In the genomic region with DNA sequence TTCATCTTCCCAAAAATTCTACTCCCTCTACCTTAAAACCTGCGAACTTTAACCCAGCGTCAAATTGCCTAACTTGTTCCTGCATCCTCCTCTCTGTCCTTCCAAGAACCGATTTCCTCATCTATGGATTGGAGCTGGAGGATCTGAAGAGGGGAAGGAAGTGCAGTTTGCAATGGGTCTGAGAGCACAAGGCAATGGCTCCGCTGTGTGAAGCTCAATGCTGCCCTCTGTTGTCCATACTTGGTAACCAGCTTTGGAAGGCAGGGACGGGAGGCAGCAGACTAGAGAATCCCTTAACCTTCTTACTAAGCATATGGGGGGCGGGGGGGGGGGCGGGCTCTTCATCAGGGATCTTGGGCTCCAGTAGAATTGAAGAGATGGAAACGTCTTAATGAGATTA, we compare ENCODE assay signal across 9 mouse cellular contexts. TPM values are rescaled to one million over a fixed set of nuclear protein-coding genes. Genes with fewer than 3 reads are reported as not detected.
DNase-seq lines count a peak whose midpoint lies in the region; ATAC-seq lines count a peak whose summit lies in the region.
"Had no signal": no experiment of that assay in that cellular context is flagged by ENCODE, and none has a peak within 500 bp of the region (broad histone marks: within the 10 kb centered on the region; RNA-seq: fewer than 3 reads in every experiment).

No protein-coding gene starts in this region.

- peak; percentile 66 to 68 for DNase-seq in B cell, adult 2 months
- DNase-seq in MN1 (ENCODE audit: low spot score): peak; percentile 71
- DNase-seq in cerebellum, adult 9-10 months: peak; percentile 68
- DNase-seq in frontal cortex, postnatal 25 days (ENCODE audit: low spot score in 2 of 2): peak; percentile 47 to 64
- DNase-seq in kidney, postnatal 25 days: peak; percentile 62 to 80
- peak; percentile 51 to 68 for DNase-seq in lung, adult 18-20 months
- DNase-seq in thymus, postnatal 14 days: peak; percentile 67

- no peak overlapping the region for H3K4me3 ChIP-seq in neural tube, embryonic 15.5 days (replicated peaks)
- H3K4me3 ChIP-seq: heart, embryonic 13.5 days had no signal

- peaks cover 88% of the 10 kb centered on the region for H3K27me3 ChIP-seq in neural tube, embryonic 15.5 days (replicated peaks)

- H3K4me1 ChIP-seq in neural tube, embryonic 15.5 days: peaks cover 28% of the 10 kb centered on the region

- no peak overlapping the region for H3K27ac ChIP-seq in neural tube, embryonic 15.5 days (replicated peaks)
- H3K27ac ChIP-seq: heart, embryonic 13.5 days had no signal

- no peaks in the 10 kb centered on the region for H3K9me3 ChIP-seq in neural tube, embryonic 15.5 days (replicated peaks)
- H3K9me3 ChIP-seq: heart, embryonic 13.5 days had no signal

- H3K36me3 ChIP-seq in neural tube, embryonic 15.5 days: no peaks in the 10 kb centered on the region
- H3K36me3 ChIP-seq: heart, embryonic 13.5 days had no signal

- peak; percentile 61; the same call in 1 of the 2 replicates for ATAC-seq in neural tube, embryonic 15.5 days (ENCODE audit: low FRiP score)

- H3K4me2 ChIP-seq in neural tube, embryonic 15.5 days: no peak overlapping the region
- H3K4me2 ChIP-seq: heart, embryonic 13.5 days had no signal

- no peak overlapping the region for H3K9ac ChIP-seq in neural tube, embryonic 15.5 days (replicated peaks)
- H3K9ac ChIP-seq: heart, embryonic 13.5 days had no signal

- 0% methylated on average over 8 of the region's 8 CpGs for WGBS in neural tube, embryonic 15.5 days

RNA-seq across cellular contexts. Expression of a gene that starts 37.0 kb away (rescaled TPM):
- polyA plus RNA-seq in neural tube, embryonic 15.5 days (2015; fragmentation: Nextera tagmentation; extraction: Ambion mirVana): 18.9 and 22.8 TPM in 2 replicates

RNA-seq across cellular contexts. Expression of a gene that starts 41.0 kb away (rescaled TPM):
- polyA plus RNA-seq in neural tube, embryonic 15.5 days (2015; fragmentation: Nextera tagmentation; extraction: Ambion mirVana): 1.2 and 2.1 TPM in 2 replicates
- polyA plus RNA-seq: heart, embryonic 13.5 days had no signal
